In genomic region chr2:6193591-6193973, GRCm38 (mm10) we compare ENCODE assay signal across 8 mouse cellular contexts. TPM values are rescaled to one million over a fixed set of nuclear protein-coding genes. Genes with fewer than 3 reads are reported as not detected.
A peak's percentile ranks its signal among the peaks of the same experiment; 100 is the strongest.
DNase-seq lines count a peak whose midpoint lies in the region; ATAC-seq and TF ChIP-seq lines count a peak whose summit lies in the region.

No protein-coding gene starts in this region.

- no peak for TF ChIP-seq POLR2A in kidney, adult 2 months (IDR thresholded peaks at IDR 0.05; ENCODE audit: low read depth, low read length)

- no peak for TF ChIP-seq CTCF in kidney, adult 2 months (conservative IDR thresholded peaks at IDR 0.05; ENCODE audit: insufficient read depth, insufficient read length, low read depth, low read length)
- TF ChIP-seq CTCF in C2C12 (IDR thresholded peaks at IDR 0.05; ENCODE audit: control insufficient read depth, insufficient read depth, insufficient read length): no peak

- no peak overlapping the region for H3K9ac ChIP-seq in lung, embryonic 15.5 days

- H3K4me2 ChIP-seq in lung, embryonic 15.5 days: no peak overlapping the region

- H3K27me3 ChIP-seq in kidney, adult 2 months (replicated peaks; ENCODE audit: control insufficient read depth, insufficient read depth, low read length): no peaks in the 10 kb centered on the region
- H3K27me3 ChIP-seq in C2C12 (ENCODE audit: control insufficient read depth, insufficient read depth, insufficient read length): peaks cover 4% of the 10 kb centered on the region
- 0 out of 2 replicates have a peak, but pooled peaks cover 4% of the 10 kb centered on the region for H3K27me3 ChIP-seq in lung, embryonic 15.5 days

- no peak overlapping the region for H3K27ac ChIP-seq in kidney, adult 2 months (ENCODE audit: insufficient read depth, low read depth, low read length)
- no peak overlapping the region for H3K27ac ChIP-seq in lung, embryonic 15.5 days

- no peak overlapping the region for H3ac ChIP-seq in C2C12 (ENCODE audit: control insufficient read depth, insufficient read length, low read depth)

- peak; percentile 21 to 92 for DNase-seq in adrenal gland, adult (ENCODE audit: inconsistent age in 2 of 2, low spot score in 1 of 2)
- no peak for DNase-seq in adrenal gland, postnatal 4 days (ENCODE audit: low spot score in 2 of 2)
- DNase-seq in kidney, adult 2 months: peak; percentile 68
- no peak for DNase-seq in kidney, adult 11 months
- DNase-seq in T-cell, adult 2 months (ENCODE audit: low spot score): no peak
- DNase-seq in cerebellum, adult 8-10 months: no peak

- no peaks in the 10 kb centered on the region for H3K79me3 ChIP-seq in C2C12 (ENCODE audit: low read depth)

- no peaks in the 10 kb centered on the region for H3K79me2 ChIP-seq in C2C12 (ENCODE audit: control insufficient read depth, insufficient read depth)

- peak; percentile 56; the same call in 1 of the 2 replicates for ATAC-seq in lung, embryonic 15.5 days (ENCODE audit: borderline replicate concordance, extremely low read depth, low FRiP score, low TSS enrichment)

- H3K9me3 ChIP-seq in lung, embryonic 15.5 days: no peaks in the 10 kb centered on the region

- no peaks in the 10 kb centered on the region for H3K36me3 ChIP-seq in kidney, adult 2 months (ENCODE audit: control insufficient read depth, insufficient read depth, low read length)
- no peaks in the 10 kb centered on the region for H3K36me3 ChIP-seq in C2C12 (ENCODE audit: control insufficient read depth, insufficient read depth)
- H3K36me3 ChIP-seq in lung, embryonic 15.5 days: no peaks in the 10 kb centered on the region

- no peaks in the 10 kb centered on the region for H3K4me1 ChIP-seq in kidney, adult 2 months (ENCODE audit: control insufficient read depth, insufficient read depth, low read length)
- peaks cover 28% of the 10 kb centered on the region for H3K4me1 ChIP-seq in lung, embryonic 15.5 days

- no peak overlapping the region for H3K4me3 ChIP-seq in kidney, adult 2 months (ENCODE audit: insufficient read depth, low read depth, low read length)
- H3K4me3 ChIP-seq in C2C12 (ENCODE audit: insufficient read depth, poor library complexity, severe bottlenecking): no peak overlapping the region
- no peak overlapping the region for H3K4me3 ChIP-seq in lung, embryonic 15.5 days

- WGBS in kidney, adult 2 months: 45% methylated on average over 10 of the region's 10 CpGs
- 35% methylated on average over 10 of the region's 10 CpGs for WGBS in lung, embryonic 15.5 days

TF ChIP-seq in C2C12, 6 proteins besides CTCF, POLR2A, EP300 and RAD21:
- TF ChIP-seq FOSL1 (IDR thresholded peaks at IDR 0.05; ENCODE audit: insufficient read depth, low read length, poor library complexity, severe bottlenecking) (no peak), MYOD1 (IDR thresholded peaks at IDR 0.05; ENCODE audit: control insufficient read depth, insufficient read length, low read depth) (no peak), MAX (IDR thresholded peaks at IDR 0.05) (no peak), MYOG (IDR thresholded peaks at IDR 0.05; ENCODE audit: control insufficient read depth, extremely low read depth, insufficient read length) (no peak), CEBPB (IDR thresholded peaks at IDR 0.05; ENCODE audit: low read depth) (peak; percentile 16), USF1 (IDR thresholded peaks at IDR 0.05; ENCODE audit: low read depth) (no peak)

RNA-seq across cellular contexts. Expression of gene Echdc3, which starts 19.3 kb away (rescaled TPM):
- total RNA-seq in adrenal gland, postnatal 4 days (2021): 10 to 100 TPM; 46.5 to 52.3 TPM
- 67.9 and 74.7 TPM in 2 replicates for polyA plus RNA-seq in kidney, adult 2 months (2012; rRNA removed)
- 2.9 TPM for polyA plus RNA-seq in C2C12 (2012; fragmentation: generic; extraction: Trizol)
- polyA plus RNA-seq in lung, embryonic 15.5 days (2015; fragmentation: Nextera tagmentation; extraction: Ambion mirVana): 9.6 and 9.7 TPM in 2 replicates

Comparison
In these comparisons a context has a peak if more than half of its experiments do, and no peak if none do; other contexts are left out.
1. DNase-seq: peak in adrenal gland, adult (2 of 2) and kidney, adult 2 months (single experiment); none in adrenal gland, postnatal 4 days (0 of 2), kidney, adult 11 months (single experiment), T-cell, adult 2 months (single experiment) and cerebellum, adult 8-10 months (single experiment).